Mouse (Mus musculus): ENCODE results near the gene Radil. TPM values are rescaled to one million over a fixed set of nuclear protein-coding genes. Genes with fewer than 3 reads are reported as not detected.

Radil gene
- polyA plus RNA-seq, 1 experiment from 2014 or later, result 2.0 TPM

GRCm38 (mm10) chr5:142560261-142560660 lies 9.4 kb upstream of the Radil start:
- no peak overlapping the region for H3K9ac ChIP-seq

GRCm38 (mm10) chr5:142557397-142558067 lies 6.6 kb upstream of the Radil start:
- Histone ChIP-seq H3K4me2 (no peak overlapping the region), H3K36me3 (no peaks in the 10 kb centered on the region), H3K9me3 (no peaks in the 10 kb centered on the region), H3K27ac (no peak overlapping the region), H3K27me3 (replicated peaks) (no peaks in the 10 kb centered on the region), H3K4me3 (replicated peaks) (no peak overlapping the region), H3K4me1 (no peaks in the 10 kb centered on the region), H3K9ac (no peak overlapping the region)
- 0 out of 2 replicates have a peak, but pooled peaks have one; percentile 50 for ATAC-seq (ENCODE audit: insufficient read depth, low FRiP score, low read depth)
- 51% methylated on average over 12 of the region's 21 CpGs for whole genome bisulfite sequencing

More at GRCm38 (mm10) chr5:142560261-142560660, 9.4 kb upstream of the Radil start:
- Histone ChIP-seq H3K36me3 (no peaks in the 10 kb centered on the region), H3K4me3 (replicated peaks) (no peak overlapping the region), H3K27ac (no peak overlapping the region), H3K27me3 (replicated peaks) (no peaks in the 10 kb centered on the region), H3K9me3 (no peaks in the 10 kb centered on the region), H3K4me1 (no peaks in the 10 kb centered on the region), H3K4me2 (no peak overlapping the region)
- no peak for ATAC-seq (ENCODE audit: insufficient read depth, low FRiP score, low read depth)
- 50% methylated on average over 7 of the region's 7 CpGs for WGBS

GRCm38 (mm10) chr5:142556721-142557120 lies 5.8 kb upstream of the Radil start:
- no peaks in the 10 kb centered on the region for H3K36me3 ChIP-seq
- H3K27ac ChIP-seq, result no peak overlapping the region
- H3K4me2 ChIP-seq, result no peak overlapping the region
- no peaks in the 10 kb centered on the region for H3K27me3 ChIP-seq (replicated peaks)
- no peak overlapping the region for H3K4me3 ChIP-seq (replicated peaks)
- H3K4me1 ChIP-seq, result no peaks in the 10 kb centered on the region
- no peak overlapping the region for H3K9ac ChIP-seq
- H3K9me3 ChIP-seq, result no peaks in the 10 kb centered on the region
- 90% methylated on average over 4 of the region's 4 CpGs for WGBS
- no peak for ATAC-seq (ENCODE audit: insufficient read depth, low FRiP score, low read depth)

DNA sequence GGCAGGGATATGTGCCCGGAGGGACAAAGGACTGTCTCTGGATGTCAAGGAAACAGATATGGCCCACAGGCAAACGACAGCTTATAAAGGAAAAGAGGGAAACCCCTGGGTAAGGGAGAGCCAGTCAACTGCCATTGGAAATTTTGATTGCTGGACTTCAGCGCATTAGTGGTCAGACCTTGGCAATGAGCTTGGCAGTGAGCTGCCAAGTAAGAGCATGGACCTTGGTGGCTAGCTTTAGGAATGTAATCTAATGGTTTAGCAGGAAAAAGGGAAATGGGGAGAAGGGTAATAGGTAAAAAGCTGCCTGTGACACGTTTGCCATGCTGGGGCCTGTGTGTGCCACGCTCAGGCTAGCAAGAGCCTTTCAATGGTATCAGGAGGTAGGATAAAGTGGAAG lies 5.0 kb upstream of the Radil start:
- Histone ChIP-seq H3K27me3 (replicated peaks) (no peaks in the 10 kb centered on the region), H3K9ac (no peak overlapping the region), H3K9me3 (no peaks in the 10 kb centered on the region), H3K4me1 (peaks cover 3% of the 10 kb centered on the region), H3K36me3 (no peaks in the 10 kb centered on the region), H3K4me2 (no peak overlapping the region), H3K4me3 (replicated peaks) (no peak overlapping the region), H3K27ac (no peak overlapping the region)
- ATAC-seq (ENCODE audit: insufficient read depth, low FRiP score, low read depth), result no peak
- 76% methylated on average over 5 of the region's 5 CpGs for WGBS

GRCm38 (mm10) chr5:142549961-142550705 lies 765 bp downstream of the Radil start:
- no peaks in the 10 kb centered on the region for H3K9me3 ChIP-seq
- WGBS, result 5% methylated on average over 31 of the region's 31 CpGs
- peaks cover 14% of the 10 kb centered on the region for H3K4me1 ChIP-seq

GRCm38 (mm10) chr5:142549441-142549840 lies 1.5 kb downstream of the Radil start:
- H3K9me3 ChIP-seq, result no peaks in the 10 kb centered on the region
- no peaks in the 10 kb centered on the region for H3K36me3 ChIP-seq
- H3K4me2 ChIP-seq, result no peak overlapping the region
- H3K4me1 ChIP-seq, result peaks cover 14% of the 10 kb centered on the region
- H3K27me3 ChIP-seq (replicated peaks), result peaks cover 6% of the 10 kb centered on the region; the same call in 1 of the 2 replicates
- no peak overlapping the region for H3K4me3 ChIP-seq (replicated peaks)
- ATAC-seq (ENCODE audit: insufficient read depth, low FRiP score, low read depth), result no peak
- no peak overlapping the region for H3K9ac ChIP-seq
- no peak overlapping the region for H3K27ac ChIP-seq
- WGBS, result 61% methylated on average over 9 of the region's 9 CpGs

More at GRCm38 (mm10) chr5:142549961-142550705, 765 bp downstream of the Radil start:
- ATAC-seq (ENCODE audit: insufficient read depth, low FRiP score, low read depth), result no peak
- Histone ChIP-seq H3K4me3 (replicated peaks) (peak overlapping the region; percentile 61), H3K27ac (no peak overlapping the region), H3K9ac (peak overlapping the region; percentile 39; the same call in 1 of the 2 replicates), H3K36me3 (no peaks in the 10 kb centered on the region), H3K27me3 (replicated peaks) (peaks cover 6% of the 10 kb centered on the region; the same call in 1 of the 2 replicates), H3K4me2 (peak overlapping the region; percentile 99)

GRCm38 (mm10) chr5:142547066-142547465 lies 3.8 kb downstream of the Radil start:
- peaks cover 14% of the 10 kb centered on the region for H3K4me1 ChIP-seq
- no peaks in the 10 kb centered on the region for H3K36me3 ChIP-seq
- 80% methylated on average over 3 of the region's 3 CpGs for WGBS
- no peaks in the 10 kb centered on the region for H3K9me3 ChIP-seq
- H3K27me3 ChIP-seq (replicated peaks), result peaks cover 6% of the 10 kb centered on the region; the same call in 1 of the 2 replicates
- no peak overlapping the region for H3K9ac ChIP-seq
- H3K4me3 ChIP-seq (replicated peaks), result no peak overlapping the region
- H3K27ac ChIP-seq, result no peak overlapping the region
- no peak overlapping the region for H3K4me2 ChIP-seq
- ATAC-seq (ENCODE audit: insufficient read depth, low FRiP score, low read depth), result no peak

GRCm38 (mm10) chr5:142546344-142546743 lies 4.6 kb downstream of the Radil start:
- peaks cover 6% of the 10 kb centered on the region; the same call in 1 of the 2 replicates for H3K27me3 ChIP-seq (replicated peaks)
- peaks cover 14% of the 10 kb centered on the region for H3K4me1 ChIP-seq
- no peak for ATAC-seq (ENCODE audit: insufficient read depth, low FRiP score, low read depth)
- H3K4me3 ChIP-seq (replicated peaks), result no peak overlapping the region
- no peaks in the 10 kb centered on the region for H3K36me3 ChIP-seq
- H3K9ac ChIP-seq, result no peak overlapping the region
- no peak overlapping the region for H3K4me2 ChIP-seq
- no peaks in the 10 kb centered on the region for H3K9me3 ChIP-seq
- H3K27ac ChIP-seq, result no peak overlapping the region
- 29% methylated on average over 5 of the region's 5 CpGs for WGBS

DNA sequence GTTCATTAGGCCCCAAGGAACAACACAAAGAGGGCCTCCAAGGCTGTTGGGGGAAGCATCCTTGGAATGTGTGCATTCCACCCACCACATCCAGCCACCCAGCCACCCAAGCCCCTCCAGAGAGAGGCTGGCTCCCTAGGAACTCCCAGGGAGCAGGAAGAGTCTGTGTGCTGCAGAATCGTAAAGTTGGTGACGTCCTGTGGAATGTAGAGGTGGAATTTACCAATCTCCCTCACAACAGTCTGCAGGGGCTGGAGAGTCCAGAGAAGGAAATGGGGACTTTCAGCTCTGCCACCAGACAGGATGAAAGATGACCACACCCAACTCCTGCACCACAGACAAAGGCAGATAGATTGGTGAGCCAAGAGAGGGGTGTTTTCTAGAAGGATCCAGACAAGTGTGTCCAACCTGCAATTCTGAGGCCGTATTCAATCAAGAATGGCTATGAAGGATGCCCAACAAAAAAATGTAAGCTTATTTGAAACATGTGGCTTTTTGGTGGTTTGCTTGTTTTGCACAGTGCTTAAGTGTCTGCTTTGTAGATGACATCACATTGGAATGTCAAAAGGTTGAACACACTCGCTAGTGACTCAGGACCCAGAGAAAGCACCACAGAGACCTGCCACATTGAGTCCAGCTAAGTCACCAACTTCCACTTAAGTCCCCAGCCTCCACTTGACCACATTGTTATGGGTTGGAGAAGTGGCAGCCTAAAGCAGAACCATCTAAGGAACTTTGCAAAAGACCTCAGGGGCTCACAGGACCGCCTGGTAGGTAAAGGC lies 5.7 kb downstream of the Radil start:
- Histone ChIP-seq H3K4me1 (peaks cover 5% of the 10 kb centered on the region; the same call in 1 of the 2 replicates), H3K27ac (no peak overlapping the region), H3K36me3 (no peaks in the 10 kb centered on the region), H3K4me3 (replicated peaks) (no peak overlapping the region), H3K9me3 (no peaks in the 10 kb centered on the region), H3K9ac (no peak overlapping the region), H3K4me2 (no peak overlapping the region), H3K27me3 (replicated peaks) (peaks cover under 1% of the 10 kb centered on the region; the same call in 1 of the 2 replicates)
- 58% methylated on average over 5 of the region's 5 CpGs for WGBS
- ATAC-seq (ENCODE audit: insufficient read depth, low FRiP score, low read depth), result no peak

- Histone ChIP-seq H3K9ac (no peak overlapping the region), H3K27me3 (replicated peaks) (no peaks in the 10 kb centered on the region), H3K36me3 (no peaks in the 10 kb centered on the region), H3K4me1 (no peaks in the 10 kb centered on the region), H3K4me2 (no peak overlapping the region), H3K27ac (no peak overlapping the region), H3K4me3 (replicated peaks) (no peak overlapping the region), H3K9me3 (no peaks in the 10 kb centered on the region)
- WGBS, result 83% methylated on average over 3 of the region's 3 CpGs
- ATAC-seq (ENCODE audit: insufficient read depth, low FRiP score, low read depth), result no peak
Measured at GRCm38 (mm10) chr5:142537286-142537685, 13.6 kb downstream of the Radil start.

DNA sequence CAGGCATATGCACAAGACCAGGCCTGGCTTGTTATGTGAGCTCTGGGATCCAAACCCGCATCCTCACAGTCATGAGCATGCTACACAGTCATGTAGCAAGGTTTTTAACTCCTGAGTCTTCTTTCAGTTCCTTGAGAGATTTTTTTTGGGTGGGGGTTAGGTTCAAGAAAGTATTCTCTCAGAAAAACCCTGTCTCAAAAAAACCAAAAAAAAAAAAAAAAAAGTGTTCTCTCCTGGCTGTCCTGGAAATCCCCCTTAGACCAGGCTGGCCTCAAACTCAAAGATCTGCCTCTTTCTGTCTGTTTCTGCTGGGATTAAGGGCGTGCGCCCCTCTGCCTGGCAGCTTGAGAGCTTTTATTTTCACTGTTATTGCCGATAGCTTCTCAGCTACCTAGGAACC lies 15.5 kb downstream of the Radil start:
- peaks cover 2% of the 10 kb centered on the region; the same call in 1 of the 2 replicates for H3K27me3 ChIP-seq (replicated peaks)
- H3K9ac ChIP-seq, result no peak overlapping the region
- H3K4me1 ChIP-seq, result no peaks in the 10 kb centered on the region
- H3K4me2 ChIP-seq, result no peak overlapping the region
- no peak for ATAC-seq (ENCODE audit: insufficient read depth, low FRiP score, low read depth)
- WGBS, result 75% methylated on average over 4 of the region's 4 CpGs
- H3K36me3 ChIP-seq, result no peaks in the 10 kb centered on the region
- no peak overlapping the region for H3K27ac ChIP-seq
- H3K9me3 ChIP-seq, result no peaks in the 10 kb centered on the region
- no peak overlapping the region for H3K4me3 ChIP-seq (replicated peaks)

Measured in stomach, embryonic 15.5 days (tissue).